In the genomic region with DNA sequence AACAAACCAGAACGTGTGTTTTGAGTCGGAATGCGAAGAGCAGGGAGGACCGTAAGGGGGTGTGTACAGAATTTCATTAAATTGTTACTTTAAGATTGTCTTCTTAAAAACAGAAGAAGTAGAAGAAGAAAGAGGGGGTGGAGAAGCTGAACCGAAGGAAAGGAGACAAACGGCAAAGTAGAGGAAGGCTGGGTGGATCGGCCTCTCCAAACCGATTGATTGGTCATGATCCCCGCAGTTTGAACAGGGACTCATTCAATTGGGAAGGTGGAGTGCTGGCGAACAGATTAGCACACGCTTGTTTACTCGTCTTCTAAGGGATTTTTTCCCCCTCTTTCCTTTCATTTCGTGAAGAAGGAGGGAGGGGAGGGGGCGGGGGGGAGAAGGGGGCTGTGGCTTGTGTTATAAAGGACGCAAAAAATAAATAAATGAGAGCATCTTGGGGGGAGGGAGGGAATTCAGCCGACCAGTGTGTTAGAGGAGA, we compare ENCODE assay signal across 9 mouse cellular contexts. TPM values are rescaled to one million over a fixed set of nuclear protein-coding genes. Genes with fewer than 3 reads are reported as not detected.
DNase-seq lines count a peak whose midpoint lies in the region; ATAC-seq and TF ChIP-seq lines count a peak whose summit lies in the region.
"Had no signal": no experiment of that assay in that cellular context is flagged by ENCODE, and none has a peak within 500 bp of the region (broad histone marks: within the 10 kb centered on the region; RNA-seq: fewer than 3 reads in every experiment).

A gene (plus strand): TSS at position 434 of the 484 bp plus-strand sequence.

- H3K27ac ChIP-seq in limb, embryonic 13.5 days: peak within 1 kb of the TSS; percentile 83; the same call in 1 of the 2 replicates
- no peak within 1 kb of the TSS; the same call in 1 of the 2 replicates for H3K27ac ChIP-seq in small intestine, adult 2 months (ENCODE audit: insufficient read depth, low read depth, low read length)

- peak within 1 kb of the TSS; percentile 77 for H3K9ac ChIP-seq in limb, embryonic 13.5 days

- H3K9me3 ChIP-seq in megakaryocyte, embryonic 14.5 days: 0 out of 2 replicates have a peak, but pooled peaks cover 3% of the 10 kb centered on the region
- H3K9me3 ChIP-seq in limb, embryonic 13.5 days: no peaks in the 10 kb centered on the region

- no peaks in the 10 kb centered on the region for H3K36me3 ChIP-seq in megakaryocyte, embryonic 14.5 days (replicated peaks; ENCODE audit: low read length)
- no peaks in the 10 kb centered on the region for H3K36me3 ChIP-seq in limb, embryonic 13.5 days
- H3K36me3 ChIP-seq in small intestine, adult 2 months (ENCODE audit: control insufficient read depth, insufficient read depth, low read length): no peaks in the 10 kb centered on the region

- under 1% methylated on average over 16 of the region's 16 CpGs for WGBS in limb, embryonic 13.5 days
- 1% methylated on average over 16 of the region's 16 CpGs for WGBS in small intestine, adult 2 months

- H3K4me2 ChIP-seq in limb, embryonic 13.5 days (replicated peaks): peak within 1 kb of the TSS; percentile 85

- peaks cover 44% of the 10 kb centered on the region for H3K27me3 ChIP-seq in megakaryocyte, embryonic 14.5 days (replicated peaks)
- peaks cover 13% of the 10 kb centered on the region for H3K27me3 ChIP-seq in limb, embryonic 13.5 days
- peaks cover 8% of the 10 kb centered on the region for H3K27me3 ChIP-seq in small intestine, adult 2 months (ENCODE audit: control insufficient read depth, insufficient read depth, low read length)

- peak within 1 kb of the TSS; percentile 83 for H3K4me3 ChIP-seq in megakaryocyte, embryonic 14.5 days (replicated peaks)
- H3K4me3 ChIP-seq in limb, embryonic 13.5 days: peak within 1 kb of the TSS; percentile 61
- H3K4me3 ChIP-seq in small intestine, adult 2 months (ENCODE audit: low read depth, low read length): peak within 1 kb of the TSS; percentile 55
- H3K4me3 ChIP-seq: erythroblast, embryonic 14.5 days had no signal

- peaks cover 15% of the 10 kb centered on the region; the same call in 1 of the 2 replicates for H3K4me1 ChIP-seq in megakaryocyte, embryonic 14.5 days
- H3K4me1 ChIP-seq in limb, embryonic 13.5 days: peaks cover 23% of the 10 kb centered on the region
- no peaks in the 10 kb centered on the region for H3K4me1 ChIP-seq in small intestine, adult 2 months (ENCODE audit: control insufficient read depth, insufficient read depth, insufficient read length, low read length)

- ATAC-seq in megakaryocyte, adult 5-6 weeks (ENCODE audit: poor library complexity, severe bottlenecking): no peak
- no peak for ATAC-seq in limb, embryonic 13.5 days (ENCODE audit: low FRiP score, low read depth)
- ATAC-seq in CD4-positive, CD25-positive, alpha-beta regulatory T cell, adult 4 months: no peak

- TF ChIP-seq CTCF in small intestine, adult 2 months (IDR thresholded peaks at IDR 0.05; ENCODE audit: extremely low read depth, insufficient read length, insufficient replicate concordance, low read depth, low read length): no peak

- TF ChIP-seq POLR2A in small intestine, adult 2 months (IDR thresholded peaks at IDR 0.05; ENCODE audit: low read depth, low read length): no peak

- DNase-seq in adrenal gland, postnatal 14 days: peak; percentile 10
- no peak for DNase-seq in adrenal gland, adult 18-20 months (ENCODE audit: low spot score in 2 of 2)
- DNase-seq in urinary bladder, postnatal 10 days (ENCODE audit: low spot score): no peak

RNA-seq across cellular contexts. Expression of the gene that starts here (rescaled TPM):
- total RNA-seq in adrenal gland, postnatal 14 days (2021): 1.1 and 1.6 TPM in 2 replicates
- under 1 TPM; 0.23 to 0.48 TPM for total RNA-seq in adrenal gland, adult 18-20 months (2021)
- polyA plus RNA-seq in megakaryocyte, embryonic 14.5 days (2012; ENCODE audit: insufficient read depth, low replicate concordance): not detected in 2 replicates
- total RNA-seq in megakaryocyte, adult 5-6 weeks (2015): 0.09 and 0.20 TPM in 2 replicates
- 0.11 and 0.16 TPM in 2 replicates for total RNA-seq in megakaryocyte, adult 5-6 weeks (2017)
- 2.4 and 2.7 TPM in 2 replicates for polyA plus RNA-seq in limb, embryonic 13.5 days (2015; fragmentation: Nextera tagmentation; extraction: Ambion mirVana)
- 0.27 and 0.53 TPM in 2 replicates for polyA plus RNA-seq in small intestine, adult 2 months (2012; rRNA removed)
- under 1 TPM in 1 of 2 experiments, not detected in 1; 0.04 TPM for polyA plus RNA-seq in CD4-positive, CD25-positive, alpha-beta regulatory T cell, adult 4 months (2017; shearing (Covaris generic))
- polyA plus RNA-seq: erythroblast, embryonic 14.5 days had no signal
